Mouse (Mus musculus): Measurements from ENCODE around the gene Sstr4. TPM values are rescaled to one million over a fixed set of nuclear protein-coding genes. Genes with fewer than 3 reads are reported as not detected.
A peak's percentile ranks its signal among the peaks of the same experiment; 100 is the strongest.

Gene Sstr4
- polyA plus RNA-seq (2012; rRNA removed), result not detected in 2 replicates

DNA sequence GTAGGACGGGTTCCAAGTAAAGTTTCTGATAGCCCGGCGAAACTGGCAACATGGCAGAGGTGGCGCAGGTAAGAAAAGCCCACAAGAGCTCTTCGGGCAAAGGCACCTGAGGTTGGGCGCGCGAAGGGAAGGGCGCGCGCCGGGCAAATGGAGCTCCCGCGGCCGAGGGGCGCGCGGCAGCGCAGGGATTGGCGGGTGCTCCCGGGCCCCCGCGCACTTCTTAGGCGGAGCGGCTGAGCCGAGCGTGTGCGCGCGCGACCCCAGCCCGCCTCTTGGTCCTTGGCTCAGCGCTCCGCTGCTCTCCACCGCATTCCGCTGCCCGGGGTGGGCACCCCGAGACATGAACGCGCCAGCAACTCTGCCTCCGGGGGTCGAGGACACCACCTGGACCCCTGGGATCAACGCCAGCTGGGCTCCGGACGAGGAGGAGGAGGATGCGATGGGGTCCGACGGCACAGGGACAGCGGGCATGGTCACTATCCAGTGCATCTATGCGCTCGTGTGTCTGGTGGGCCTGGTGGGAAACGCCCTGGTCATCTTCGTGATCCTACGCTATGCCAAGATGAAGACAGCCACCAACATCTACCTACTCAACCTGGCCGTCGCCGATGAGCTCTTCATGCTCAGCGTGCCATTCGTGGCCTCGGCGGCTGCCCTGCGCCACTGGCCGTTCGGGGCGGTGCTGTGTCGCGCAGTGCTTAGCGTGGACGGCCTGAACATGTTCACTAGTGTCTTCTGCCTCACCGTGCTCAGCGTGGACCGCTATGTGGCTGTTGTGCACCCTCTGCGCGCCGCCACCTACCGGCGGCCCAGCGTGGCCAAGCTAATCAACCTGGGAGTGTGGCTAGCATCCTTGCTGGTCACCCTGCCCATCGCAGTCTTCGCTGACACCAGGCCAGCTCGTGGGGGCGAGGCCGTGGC lies at the start of gene Sstr4:
Gene Sstr4 (plus strand): TSS at position 214 of the 921 bp plus-strand sequence.
- no peaks in the 10 kb centered on the region for H3K36me3 ChIP-seq (ENCODE audit: control insufficient read depth, insufficient read depth, low read length)
- no peak within 1 kb of the TSS for H3K27ac ChIP-seq (ENCODE audit: control insufficient read depth, insufficient read depth, low read depth, low read length)
- peaks cover 11% of the 10 kb centered on the region for H3K4me1 ChIP-seq (ENCODE audit: control insufficient read depth, insufficient read depth, low read length)
- peak; percentile 43; the same call in 1 of the 2 replicates for TF ChIP-seq CTCF (IDR thresholded peaks at IDR 0.05; ENCODE audit: control insufficient read depth, insufficient read depth, insufficient replicate concordance, low read depth, low read length)
- no peak; the same call in 1 of the 2 replicates for TF ChIP-seq POLR2A (IDR thresholded peaks at IDR 0.05; ENCODE audit: control insufficient read depth, low read depth, low read length)
- peak within 1 kb of the TSS; percentile 6 for H3K4me3 ChIP-seq (ENCODE audit: control insufficient read depth, low read depth, low read length)
- no peaks in the 10 kb centered on the region for H3K27me3 ChIP-seq (ENCODE audit: control insufficient read depth, insufficient read depth, low read length)

DNA sequence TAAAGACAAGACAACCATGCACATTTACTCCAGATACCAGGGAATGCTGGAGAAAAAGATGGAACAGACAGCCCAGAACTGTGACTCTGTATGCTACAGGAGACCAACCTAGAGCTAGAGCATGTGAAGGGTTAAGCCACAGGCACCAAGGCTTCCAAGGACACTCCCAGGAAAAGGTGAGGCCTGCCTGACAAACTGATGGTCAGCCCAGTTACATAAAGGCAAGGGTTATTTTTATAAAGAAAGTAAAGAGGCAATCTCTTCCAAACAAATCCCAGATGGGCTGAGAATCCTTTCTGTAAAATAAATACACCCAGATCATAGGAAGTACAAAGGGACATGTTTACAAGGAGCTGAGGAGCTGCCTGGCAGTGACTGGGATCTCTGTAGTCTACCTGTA lies 49.8 kb upstream of the Sstr4 start:
- TF ChIP-seq POLR2A (IDR thresholded peaks at IDR 0.05; ENCODE audit: control insufficient read depth, low read depth, low read length) (no peak), CTCF (IDR thresholded peaks at IDR 0.05; ENCODE audit: control insufficient read depth, insufficient read depth, insufficient replicate concordance, low read depth, low read length) (no peak)
- H3K4me3 ChIP-seq (ENCODE audit: control insufficient read depth, low read depth, low read length), result no peak overlapping the region
- H3K4me1 ChIP-seq (ENCODE audit: control insufficient read depth, insufficient read depth, low read length), result no peaks in the 10 kb centered on the region
- no peaks in the 10 kb centered on the region for H3K36me3 ChIP-seq (ENCODE audit: control insufficient read depth, insufficient read depth, low read length)
- H3K27me3 ChIP-seq (ENCODE audit: control insufficient read depth, insufficient read depth, low read length), result no peaks in the 10 kb centered on the region
- no peak overlapping the region for H3K27ac ChIP-seq (ENCODE audit: control insufficient read depth, insufficient read depth, low read depth, low read length)

GRCm38 (mm10) chr2:148346976-148347375 lies 48.2 kb upstream of the Sstr4 start:
- Histone ChIP-seq H3K4me1 (ENCODE audit: control insufficient read depth, insufficient read depth, low read length) (no peaks in the 10 kb centered on the region), H3K4me3 (ENCODE audit: control insufficient read depth, low read depth, low read length) (no peak overlapping the region), H3K36me3 (ENCODE audit: control insufficient read depth, insufficient read depth, low read length) (no peaks in the 10 kb centered on the region), H3K27ac (ENCODE audit: control insufficient read depth, insufficient read depth, low read depth, low read length) (no peak overlapping the region), H3K27me3 (ENCODE audit: control insufficient read depth, insufficient read depth, low read length) (no peaks in the 10 kb centered on the region)
- TF ChIP-seq CTCF (IDR thresholded peaks at IDR 0.05; ENCODE audit: control insufficient read depth, insufficient read depth, insufficient replicate concordance, low read depth, low read length), result no peak
- no peak for TF ChIP-seq POLR2A (IDR thresholded peaks at IDR 0.05; ENCODE audit: control insufficient read depth, low read depth, low read length)

DNA sequence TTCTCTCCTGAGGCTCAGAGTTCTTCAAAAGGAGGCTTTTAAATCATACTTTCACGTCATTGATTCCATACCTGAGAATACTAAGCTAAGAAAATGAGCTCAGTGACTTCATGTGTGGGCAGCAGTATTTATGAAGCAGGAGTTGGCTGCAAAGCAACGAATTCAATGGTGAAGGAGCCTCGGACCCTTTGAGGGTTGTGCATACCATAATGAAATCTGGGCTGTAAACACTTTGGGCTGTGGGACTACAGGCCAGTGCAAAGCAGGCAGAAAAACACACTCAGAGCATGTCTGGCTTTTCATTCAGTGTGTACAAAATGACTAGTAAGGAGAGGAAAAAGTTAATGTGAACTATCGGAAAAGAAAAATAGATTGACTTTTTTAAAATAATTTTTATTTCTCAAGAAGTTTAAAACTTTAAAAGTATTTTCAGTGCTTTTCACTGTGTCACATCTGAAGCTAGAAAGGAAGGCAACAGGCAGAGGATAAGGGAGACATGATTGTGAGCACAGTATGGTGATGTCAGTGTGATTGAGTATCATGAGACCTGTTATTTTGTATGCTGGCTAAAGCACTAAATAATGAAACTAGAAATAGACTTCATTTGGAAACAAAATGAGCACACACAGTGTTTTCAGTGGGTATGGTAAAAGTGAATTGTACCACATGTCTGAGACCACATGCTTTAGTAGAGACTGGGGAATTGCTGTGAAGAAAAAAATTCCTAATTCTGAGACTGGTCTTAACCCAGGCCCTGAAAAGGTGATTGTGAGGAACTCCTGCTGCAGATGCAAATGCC lies 45.4 kb upstream of the Sstr4 start:
- Histone ChIP-seq H3K4me1 (ENCODE audit: control insufficient read depth, insufficient read depth, low read length) (no peaks in the 10 kb centered on the region), H3K27ac (ENCODE audit: control insufficient read depth, insufficient read depth, low read depth, low read length) (no peak overlapping the region), H3K4me3 (ENCODE audit: control insufficient read depth, low read depth, low read length) (no peak overlapping the region), H3K27me3 (ENCODE audit: control insufficient read depth, insufficient read depth, low read length) (no peaks in the 10 kb centered on the region), H3K36me3 (ENCODE audit: control insufficient read depth, insufficient read depth, low read length) (no peaks in the 10 kb centered on the region)
- TF ChIP-seq POLR2A (IDR thresholded peaks at IDR 0.05; ENCODE audit: control insufficient read depth, low read depth, low read length) (no peak), CTCF (IDR thresholded peaks at IDR 0.05; ENCODE audit: control insufficient read depth, insufficient read depth, insufficient replicate concordance, low read depth, low read length) (no peak)

- Histone ChIP-seq H3K4me3 (ENCODE audit: control insufficient read depth, low read depth, low read length) (no peak overlapping the region), H3K4me1 (ENCODE audit: control insufficient read depth, insufficient read depth, low read length) (no peaks in the 10 kb centered on the region), H3K36me3 (ENCODE audit: control insufficient read depth, insufficient read depth, low read length) (no peaks in the 10 kb centered on the region), H3K27me3 (ENCODE audit: control insufficient read depth, insufficient read depth, low read length) (no peaks in the 10 kb centered on the region), H3K27ac (ENCODE audit: control insufficient read depth, insufficient read depth, low read depth, low read length) (no peak overlapping the region)
- TF ChIP-seq POLR2A (IDR thresholded peaks at IDR 0.05; ENCODE audit: control insufficient read depth, low read depth, low read length) (no peak), CTCF (IDR thresholded peaks at IDR 0.05; ENCODE audit: control insufficient read depth, insufficient read depth, insufficient replicate concordance, low read depth, low read length) (no peak)
Observed at GRCm38 (mm10) chr2:148350460-148350859, 44.7 kb upstream of the Sstr4 start.

GRCm38 (mm10) chr2:148352655-148353054 lies 42.5 kb upstream of the Sstr4 start:
- TF ChIP-seq CTCF (IDR thresholded peaks at IDR 0.05; ENCODE audit: control insufficient read depth, insufficient read depth, insufficient replicate concordance, low read depth, low read length), result no peak
- no peak for TF ChIP-seq POLR2A (IDR thresholded peaks at IDR 0.05; ENCODE audit: control insufficient read depth, low read depth, low read length)
- no peak overlapping the region for H3K27ac ChIP-seq (ENCODE audit: control insufficient read depth, insufficient read depth, low read depth, low read length)

DNA sequence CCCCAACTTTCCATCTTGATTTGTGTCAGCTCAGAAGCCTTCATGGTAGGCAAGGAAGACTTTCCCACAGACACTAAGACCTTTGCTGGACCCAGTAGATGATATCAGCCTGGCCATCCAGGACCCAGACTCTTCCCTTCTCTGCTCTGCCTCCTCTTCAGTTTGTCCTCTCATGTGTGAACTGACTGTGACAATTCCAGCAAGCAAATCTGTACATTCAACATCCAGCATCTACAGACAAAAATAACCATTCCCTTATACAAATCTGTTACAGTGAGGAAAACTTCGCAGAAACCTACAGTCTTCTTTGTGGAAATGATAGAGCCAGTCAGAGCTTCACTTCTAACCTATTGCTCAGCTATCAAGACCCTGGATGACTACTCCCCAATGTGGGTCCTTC lies 38.0 kb upstream of the Sstr4 start:
- H3K4me1 ChIP-seq (ENCODE audit: control insufficient read depth, insufficient read depth, low read length), result no peaks in the 10 kb centered on the region
- no peak for TF ChIP-seq POLR2A (IDR thresholded peaks at IDR 0.05; ENCODE audit: control insufficient read depth, low read depth, low read length)
- no peak for TF ChIP-seq CTCF (IDR thresholded peaks at IDR 0.05; ENCODE audit: control insufficient read depth, insufficient read depth, insufficient replicate concordance, low read depth, low read length)
- H3K4me3 ChIP-seq (ENCODE audit: control insufficient read depth, low read depth, low read length), result no peak overlapping the region
- H3K27ac ChIP-seq (ENCODE audit: control insufficient read depth, insufficient read depth, low read depth, low read length), result no peak overlapping the region
- no peaks in the 10 kb centered on the region for H3K36me3 ChIP-seq (ENCODE audit: control insufficient read depth, insufficient read depth, low read length)
- H3K27me3 ChIP-seq (ENCODE audit: control insufficient read depth, insufficient read depth, low read length), result no peaks in the 10 kb centered on the region

More at GRCm38 (mm10) chr2:148352655-148353054, 42.5 kb upstream of the Sstr4 start:
- H3K4me3 ChIP-seq (ENCODE audit: control insufficient read depth, low read depth, low read length), result no peak overlapping the region
- H3K36me3 ChIP-seq (ENCODE audit: control insufficient read depth, insufficient read depth, low read length), result no peaks in the 10 kb centered on the region
- no peaks in the 10 kb centered on the region for H3K4me1 ChIP-seq (ENCODE audit: control insufficient read depth, insufficient read depth, low read length)
- H3K27me3 ChIP-seq (ENCODE audit: control insufficient read depth, insufficient read depth, low read length), result no peaks in the 10 kb centered on the region
